Mouse (Mus musculus) ES-E14 (cell line): Measurements from ENCODE around the gene Atpif1.

Experiments used
- CHD2 ChIP-seq: IDR thresholded peaks from 2 replicates; pipeline ENCODE4 v1.6.1; 2014; ENCODE audit warnings: mild to moderate bottlenecking, low read depth, low read length, inconsistent platforms
- HCFC1 ChIP-seq: IDR thresholded peaks from 2 replicates; pipeline ENCODE4 v1.6.1; 2012; ENCODE audit warnings: low read length, inconsistent platforms, borderline replicate concordance; ENCODE audit not compliant: insufficient read depth
- MAFK ChIP-seq: IDR thresholded peaks from 2 replicates; pipeline ENCODE4 v1.6.1; 2014; ENCODE audit warnings: mild to moderate bottlenecking, low read depth, low read length, inconsistent platforms; ENCODE audit not compliant: insufficient read depth
- ZC3H11A ChIP-seq: IDR thresholded peaks from 2 replicates; pipeline ENCODE4 v1.6.1; 2012; ENCODE audit warnings: low read depth, mild to moderate bottlenecking, inconsistent platforms, low read length, borderline replicate concordance
- ZNF384 ChIP-seq: IDR thresholded peaks from 2 replicates; pipeline ENCODE4 v1.6.1; 2012; ENCODE audit warnings: low read depth, low read length, inconsistent platforms

GRCm38 (mm10) chr4:132530033-132530804, 3.2 kb downstream of the Atpif1 start:
- TF ChIP-seq ZC3H11A (no peak), ZNF384 (no peak), CHD2 (no peak), MAFK (no peak), HCFC1 (no peak)
